Mouse (Mus musculus): ENCODE data around the gene Wfdc1. TPM values are rescaled to one million over a fixed set of nuclear protein-coding genes. Genes with fewer than 3 reads are reported as not detected.

Wfdc1 gene
- total RNA-seq, 1 experiment: 0.13 TPM

GRCm38 (mm10) chr8:119663440-119663839 is 2.7 kb upstream of the Wfdc1 start:
- Histone ChIP-seq H3K9me3 (ENCODE audit: control insufficient read depth, insufficient read depth, low read depth, low read length) (no peaks in the 10 kb centered on the region), H3K36me3 (ENCODE audit: control insufficient read depth, insufficient read depth, low read length, poor library complexity, severe bottlenecking) (no peaks in the 10 kb centered on the region), H3K4me1 (ENCODE audit: control insufficient read depth in 2 of 2, insufficient read depth in 2 of 2, low read length in 2 of 2, poor library complexity in 1 of 2) (peaks cover 0 to 1% of the 10 kb centered on the region in 2 experiments; a peak in 1 of 4 replicates), H3K27ac (ENCODE audit: insufficient read depth, low read depth, low read length, poor library complexity, severe bottlenecking) (no peak overlapping the region), H3K4me3 (ENCODE audit: insufficient read depth in 1 of 2, low read depth in 1 of 2, low read length in 2 of 2, poor library complexity in 1 of 2, severe bottlenecking in 1 of 2) (no peak overlapping the region), H3K9ac (ENCODE audit: insufficient read depth, low read depth, low read length, poor library complexity, severe bottlenecking) (no peak overlapping the region)
- no peak for TF ChIP-seq CHD2 (IDR thresholded peaks at IDR 0.05; ENCODE audit: low read depth, low read length)
- no peak for TF ChIP-seq MAFK (IDR thresholded peaks at IDR 0.05; ENCODE audit: insufficient read depth, low read depth, low read length)
- no peak for TF ChIP-seq ZNF384 (IDR thresholded peaks at IDR 0.05; ENCODE audit: low read depth, low read length)
- no peak for TF ChIP-seq ZC3H11A (IDR thresholded peaks at IDR 0.05; ENCODE audit: borderline replicate concordance, low read depth, low read length)
- no peak for TF ChIP-seq HCFC1 (IDR thresholded peaks at IDR 0.05; ENCODE audit: borderline replicate concordance, insufficient read depth, low read length)
- in situ Hi-C loops (cut with MboI; ENCODE audit: low sequenced_read_pairs in 2 of 2, unreplicated experiment in 2 of 2): no loop called here
- no peak for DNase-seq (ENCODE audit: low read depth, low spot score)

GRCm38 (mm10) chr8:119665270-119665669 is 895 bp upstream of the Wfdc1 start:
- Histone ChIP-seq H3K4me1 (ENCODE audit: control insufficient read depth in 2 of 2, insufficient read depth in 2 of 2, low read length in 2 of 2, poor library complexity in 1 of 2) (peaks cover 0 to 4% of the 10 kb centered on the region in 2 experiments; a peak in 1 of 4 replicates), H3K27ac (ENCODE audit: insufficient read depth, low read depth, low read length, poor library complexity, severe bottlenecking) (no peak overlapping the region), H3K9me3 (ENCODE audit: control insufficient read depth, insufficient read depth, low read depth, low read length) (no peaks in the 10 kb centered on the region), H3K36me3 (ENCODE audit: control insufficient read depth, insufficient read depth, low read length, poor library complexity, severe bottlenecking) (no peaks in the 10 kb centered on the region), H3K9ac (ENCODE audit: insufficient read depth, low read depth, low read length, poor library complexity, severe bottlenecking) (no peak overlapping the region), H3K4me3 (ENCODE audit: insufficient read depth in 1 of 2, low read depth in 1 of 2, low read length in 2 of 2, poor library complexity in 1 of 2, severe bottlenecking in 1 of 2) (no peak overlapping the region)
- in situ Hi-C loops (cut with MboI; ENCODE audit: low sequenced_read_pairs in 2 of 2, unreplicated experiment in 2 of 2): no loop called here
- TF ChIP-seq ZNF384 (IDR thresholded peaks at IDR 0.05; ENCODE audit: low read depth, low read length): no peak
- TF ChIP-seq HCFC1 (IDR thresholded peaks at IDR 0.05; ENCODE audit: borderline replicate concordance, insufficient read depth, low read length): no peak
- TF ChIP-seq CHD2 (IDR thresholded peaks at IDR 0.05; ENCODE audit: low read depth, low read length): no peak
- no peak for TF ChIP-seq MAFK (IDR thresholded peaks at IDR 0.05; ENCODE audit: insufficient read depth, low read depth, low read length)
- TF ChIP-seq ZC3H11A (IDR thresholded peaks at IDR 0.05; ENCODE audit: borderline replicate concordance, low read depth, low read length): no peak
- no peak for DNase-seq (ENCODE audit: low read depth, low spot score)

- in situ Hi-C loops (cut with MboI; ENCODE audit: low sequenced_read_pairs in 2 of 2, unreplicated experiment in 2 of 2): no loop called here
- Histone ChIP-seq H3K4me1 (ENCODE audit: control insufficient read depth in 2 of 2, insufficient read depth in 2 of 2, low read length in 2 of 2, poor library complexity in 1 of 2) (peaks cover 0 to 4% of the 10 kb centered on the region in 2 experiments; a peak in 1 of 4 replicates), H3K27ac (ENCODE audit: insufficient read depth, low read depth, low read length, poor library complexity, severe bottlenecking) (no peak overlapping the region), H3K36me3 (ENCODE audit: control insufficient read depth, insufficient read depth, low read length, poor library complexity, severe bottlenecking) (no peaks in the 10 kb centered on the region), H3K9me3 (ENCODE audit: control insufficient read depth, insufficient read depth, low read depth, low read length) (no peaks in the 10 kb centered on the region), H3K9ac (ENCODE audit: insufficient read depth, low read depth, low read length, poor library complexity, severe bottlenecking) (no peak overlapping the region; the same call in 1 of the 2 replicates), H3K4me3 (ENCODE audit: insufficient read depth in 1 of 2, low read depth in 1 of 2, low read length in 2 of 2, poor library complexity in 1 of 2, severe bottlenecking in 1 of 2) (no peak overlapping the region)
- no peak for DNase-seq (ENCODE audit: low read depth, low spot score)
- TF ChIP-seq ZNF384 (IDR thresholded peaks at IDR 0.05; ENCODE audit: low read depth, low read length) (no peak), CHD2 (IDR thresholded peaks at IDR 0.05; ENCODE audit: low read depth, low read length) (no peak), HCFC1 (IDR thresholded peaks at IDR 0.05; ENCODE audit: borderline replicate concordance, insufficient read depth, low read length) (no peak), MAFK (IDR thresholded peaks at IDR 0.05; ENCODE audit: insufficient read depth, low read depth, low read length) (no peak), ZC3H11A (IDR thresholded peaks at IDR 0.05; ENCODE audit: borderline replicate concordance, low read depth, low read length) (no peak)
Measured at GRCm38 (mm10) chr8:119668447-119668846, 2.3 kb downstream of the Wfdc1 start.

- in situ Hi-C loops (cut with MboI; ENCODE audit: low sequenced_read_pairs in 2 of 2, unreplicated experiment in 2 of 2): no loop called here
- Histone ChIP-seq H3K36me3 (ENCODE audit: control insufficient read depth, insufficient read depth, low read length, poor library complexity, severe bottlenecking) (no peaks in the 10 kb centered on the region), H3K9me3 (ENCODE audit: control insufficient read depth, insufficient read depth, low read depth, low read length) (no peaks in the 10 kb centered on the region), H3K27ac (ENCODE audit: insufficient read depth, low read depth, low read length, poor library complexity, severe bottlenecking) (no peak overlapping the region), H3K4me3 (ENCODE audit: insufficient read depth in 1 of 2, low read depth in 1 of 2, low read length in 2 of 2, poor library complexity in 1 of 2, severe bottlenecking in 1 of 2) (no peak overlapping the region), H3K9ac (ENCODE audit: insufficient read depth, low read depth, low read length, poor library complexity, severe bottlenecking) (no peak overlapping the region), H3K4me1 (ENCODE audit: control insufficient read depth in 2 of 2, insufficient read depth in 2 of 2, low read length in 2 of 2, poor library complexity in 1 of 2) (peaks cover 0 to 6% of the 10 kb centered on the region in 2 experiments; a peak in 2 of 4 replicates)
- DNase-seq (ENCODE audit: low read depth, low spot score): peak; percentile 63
- no peak for TF ChIP-seq HCFC1 (IDR thresholded peaks at IDR 0.05; ENCODE audit: borderline replicate concordance, insufficient read depth, low read length)
- TF ChIP-seq CHD2 (IDR thresholded peaks at IDR 0.05; ENCODE audit: low read depth, low read length): no peak
- no peak for TF ChIP-seq ZNF384 (IDR thresholded peaks at IDR 0.05; ENCODE audit: low read depth, low read length)
- no peak for TF ChIP-seq MAFK (IDR thresholded peaks at IDR 0.05; ENCODE audit: insufficient read depth, low read depth, low read length)
- no peak for TF ChIP-seq ZC3H11A (IDR thresholded peaks at IDR 0.05; ENCODE audit: borderline replicate concordance, low read depth, low read length)
Measured at GRCm38 (mm10) chr8:119669284-119669683, 3.1 kb downstream of the Wfdc1 start.
